Mouse (Mus musculus) forebrain, postnatal 0 days (tissue): ENCODE measurements around the gene Tmem251. TPM values are rescaled to one million over a fixed set of nuclear protein-coding genes. Genes with fewer than 3 reads are reported as not detected.
A peak's percentile ranks its signal among the peaks of the same experiment; 100 is the strongest.

ENCODE experiments used
- ATAC-seq: fragments of 200-750 bp; cut with Nextera tagmentation; 2 replicates; pipeline ENCODE4 v1.8.0; 2017; ENCODE audit warnings: mild to moderate bottlenecking, moderate library complexity
- DNase-seq: peaks from one replicate; pipeline ENCODE4 v3.0.0-alpha.2; 2015
- H3K27ac ChIP-seq: fragments of 300-500 bp; sonication (generic); 2 replicates; pipeline ENCODE4 v1.5.1; 2014; ENCODE audit warnings: low read depth, mild to moderate bottlenecking, antibody characterized with exemption, low read length, moderate library complexity, mixed read lengths
- H3K27me3 ChIP-seq: fragments of 300-500 bp; sonication (generic); 2 replicates; pipeline ENCODE4 v1.6.1; 2014; ENCODE audit warnings: mild to moderate bottlenecking, low read length, mixed read lengths; ENCODE audit not compliant: insufficient read depth
- H3K36me3 ChIP-seq: fragments of 300-500 bp; sonication (generic); 2 replicates; pipeline ENCODE4 v1.6.1; 2014; ENCODE audit warnings: mild to moderate bottlenecking, moderate library complexity; ENCODE audit not compliant: insufficient read depth
- H3K4me1 ChIP-seq: fragments of 300-500 bp; sonication (generic); 2 replicates; pipeline ENCODE4 v1.6.1; 2014; ENCODE audit warnings: antibody characterized with exemption; ENCODE audit not compliant: insufficient read depth
- H3K4me2 ChIP-seq: fragments of 300-500 bp; sonication (generic); 2 replicates; pipeline ENCODE4 v1.6.1; 2014; ENCODE audit warnings: low read depth, mild to moderate bottlenecking, moderate library complexity
- H3K4me3 ChIP-seq: fragments of 300-500 bp; sonication (generic); 2 replicates; pipeline ENCODE4 v1.5.1; 2014; ENCODE audit warnings: low read depth, low read length, mixed read lengths
- H3K9ac ChIP-seq: fragments of 300-500 bp; sonication (generic); 2 replicates; pipeline ENCODE4 v1.6.1; 2014; ENCODE audit warnings: mild to moderate bottlenecking
- H3K9me3 ChIP-seq: fragments of 300-500 bp; sonication (generic); 2 replicates; pipeline ENCODE4 v1.6.1; 2016; ENCODE audit warnings: low read length
- CTCF ChIP-seq: sonication (generic); IDR thresholded peaks from 2 replicates; pipeline ENCODE4 v1.5.1; 2016; ENCODE audit warnings: antibody characterized with exemption, control low read depth, low read depth
- WGBS: fragments of 180-500 bp; shearing (Covaris S2); extraction: QIAGEN DNeasy Blood & Tissue Kit; methylation state at CpG from one replicate; pipeline ENCODE4 v1.1.7; 2014; 5-methylcytosine and 5-hydroxymethylcytosine counted together
- polyA plus RNA-seq: library from polyadenylated mRNA; unstranded; fragments of >200 nt; fragmentation: Nextera tagmentation; extraction: Ambion mirVana; gene quantifications from 2 replicates; pipeline ENCODE4 v1.2.1, GENCODE M21; 2015
- total RNA-seq: library from RNA; depleted of rRNA; stranded (reverse); fragments of >200 nt; gene quantifications from 2 replicates; pipeline ENCODE4 v1.2.3, GENCODE M21; 2014

Gene Tmem251
- total and polyA plus RNA-seq, 2 experiments from 2014 or later, result 6.0 to 12.9 TPM

- no peak for TF ChIP-seq CTCF
- Histone ChIP-seq H3K27ac (peak within 1 kb of the TSS; percentile 96), H3K36me3 (no peaks in the 10 kb centered on the region), H3K4me3 (peak within 1 kb of the TSS; percentile 88), H3K4me2 (peak within 1 kb of the TSS; percentile 79), H3K9ac (peak within 1 kb of the TSS; percentile 90), H3K27me3 (no peaks in the 10 kb centered on the region), H3K4me1 (peaks cover 24% of the 10 kb centered on the region), H3K9me3 (no peaks in the 10 kb centered on the region)
- DNase-seq, result no peak
- WGBS, result under 1% methylated on average over 89 of the region's 105 CpGs
- peak; percentile 91 for ATAC-seq
Measured at GRCm38 (mm10) chr12:102704457-102705198, 38.9 kb upstream of the Tmem251 start, which contains the start of gene Itpk1. Gene Itpk1, minus strand, starts transcription at chr12:102704930.

- peaks cover 17% of the 10 kb centered on the region for H3K4me1 ChIP-seq
- ATAC-seq (peak; percentile 87), DNase-seq (peak; percentile 94)
- H3K4me2 ChIP-seq, result peak overlapping the region; percentile 79
- under 1% methylated on average over 45 of the region's 45 CpGs for WGBS
- no peaks in the 10 kb centered on the region for H3K9me3 ChIP-seq
- H3K36me3 ChIP-seq, result no peaks in the 10 kb centered on the region
- peak overlapping the region; percentile 88 for H3K4me3 ChIP-seq
- peak overlapping the region; percentile 90 for H3K9ac ChIP-seq
- H3K27ac ChIP-seq, result peak overlapping the region; percentile 96
- TF ChIP-seq CTCF, result peak; percentile 95
- H3K27me3 ChIP-seq, result no peaks in the 10 kb centered on the region
Measured at GRCm38 (mm10) chr12:102705216-102705871, 38.2 kb upstream of the Tmem251 start.

- Histone ChIP-seq H3K4me2 (peak overlapping the region; percentile 79; the same call in 1 of the 2 replicates), H3K9me3 (no peaks in the 10 kb centered on the region), H3K4me3 (no peak overlapping the region), H3K9ac (no peak overlapping the region), H3K36me3 (no peaks in the 10 kb centered on the region), H3K27ac (peak overlapping the region; percentile 96), H3K27me3 (no peaks in the 10 kb centered on the region), H3K4me1 (peaks cover 13% of the 10 kb centered on the region)
- ATAC-seq (no peak), DNase-seq (no peak)
- TF ChIP-seq CTCF, result no peak
- WGBS, result 67% methylated on average over 6 of the region's 6 CpGs
Measured at GRCm38 (mm10) chr12:102705906-102706640, 37.5 kb upstream of the Tmem251 start.

- 94% methylated on average over 10 of the region's 10 CpGs for WGBS
Measured at GRCm38 (mm10) chr12:102706833-102707463, 36.6 kb upstream of the Tmem251 start.

GRCm38 (mm10) chr12:102708220-102708619, 35.3 kb upstream of the Tmem251 start:
- H3K27ac ChIP-seq, result no peak overlapping the region
- no peak overlapping the region for H3K4me3 ChIP-seq
- no peaks in the 10 kb centered on the region for H3K36me3 ChIP-seq
- no peak overlapping the region for H3K9ac ChIP-seq
- no peak for DNase-seq
- H3K4me1 ChIP-seq, result peaks cover 7% of the 10 kb centered on the region
- peak; percentile 26; the same call in 1 of the 2 replicates for TF ChIP-seq CTCF
- ATAC-seq, result no peak
- 82% methylated on average over 11 of the region's 11 CpGs for WGBS
- no peak overlapping the region for H3K4me2 ChIP-seq
- no peaks in the 10 kb centered on the region for H3K27me3 ChIP-seq
- no peaks in the 10 kb centered on the region for H3K9me3 ChIP-seq

More at GRCm38 (mm10) chr12:102706833-102707463, 36.6 kb upstream of the Tmem251 start:
- no peak for TF ChIP-seq CTCF
- Histone ChIP-seq H3K27ac (no peak overlapping the region), H3K9ac (no peak overlapping the region), H3K9me3 (no peaks in the 10 kb centered on the region), H3K4me1 (peaks cover 12% of the 10 kb centered on the region), H3K4me3 (no peak overlapping the region), H3K36me3 (no peaks in the 10 kb centered on the region), H3K27me3 (no peaks in the 10 kb centered on the region), H3K4me2 (no peak overlapping the region)
- ATAC-seq (no peak), DNase-seq (no peak)

GRCm38 (mm10) chr12:102709896-102710295, 33.7 kb upstream of the Tmem251 start:
- ATAC-seq, result no peak

More at GRCm38 (mm10) chr12:102709896-102710295, 33.7 kb upstream of the Tmem251 start:
- TF ChIP-seq CTCF, result no peak
- H3K36me3 ChIP-seq, result no peaks in the 10 kb centered on the region
- DNase-seq, result no peak
- peaks cover 7% of the 10 kb centered on the region for H3K4me1 ChIP-seq
- no peak overlapping the region for H3K4me2 ChIP-seq
- 85% methylated on average over 5 of the region's 5 CpGs for WGBS
- H3K9ac ChIP-seq, result no peak overlapping the region
- H3K4me3 ChIP-seq, result no peak overlapping the region
- no peak overlapping the region for H3K27ac ChIP-seq
- H3K9me3 ChIP-seq, result no peaks in the 10 kb centered on the region
- H3K27me3 ChIP-seq, result no peaks in the 10 kb centered on the region
